Mouse (Mus musculus) CD4-positive, CD25-positive, alpha-beta regulatory T cell, adult 4 months (primary cell): ENCODE results near the gene Itpk1. TPM values are rescaled to one million over a fixed set of nuclear protein-coding genes. Genes with fewer than 3 reads are reported as not detected.
A peak's percentile ranks its signal among the peaks of the same experiment; 100 is the strongest.

Experiments used
- ATAC-seq: one replicate; pipeline ENCODE4 v1.8.0; 2017
- polyA plus RNA-seq, 2 experiments: library from polyadenylated mRNA; unstranded; fragments of 100-300 nt; shearing (Covaris generic); gene quantifications; one replicate each; pipeline ENCODE4 v1.2.1; 2017

Gene Itpk1
- polyA plus RNA-seq, 2 experiments from 2014 or later, result 16.3 to 20.8 TPM

DNA sequence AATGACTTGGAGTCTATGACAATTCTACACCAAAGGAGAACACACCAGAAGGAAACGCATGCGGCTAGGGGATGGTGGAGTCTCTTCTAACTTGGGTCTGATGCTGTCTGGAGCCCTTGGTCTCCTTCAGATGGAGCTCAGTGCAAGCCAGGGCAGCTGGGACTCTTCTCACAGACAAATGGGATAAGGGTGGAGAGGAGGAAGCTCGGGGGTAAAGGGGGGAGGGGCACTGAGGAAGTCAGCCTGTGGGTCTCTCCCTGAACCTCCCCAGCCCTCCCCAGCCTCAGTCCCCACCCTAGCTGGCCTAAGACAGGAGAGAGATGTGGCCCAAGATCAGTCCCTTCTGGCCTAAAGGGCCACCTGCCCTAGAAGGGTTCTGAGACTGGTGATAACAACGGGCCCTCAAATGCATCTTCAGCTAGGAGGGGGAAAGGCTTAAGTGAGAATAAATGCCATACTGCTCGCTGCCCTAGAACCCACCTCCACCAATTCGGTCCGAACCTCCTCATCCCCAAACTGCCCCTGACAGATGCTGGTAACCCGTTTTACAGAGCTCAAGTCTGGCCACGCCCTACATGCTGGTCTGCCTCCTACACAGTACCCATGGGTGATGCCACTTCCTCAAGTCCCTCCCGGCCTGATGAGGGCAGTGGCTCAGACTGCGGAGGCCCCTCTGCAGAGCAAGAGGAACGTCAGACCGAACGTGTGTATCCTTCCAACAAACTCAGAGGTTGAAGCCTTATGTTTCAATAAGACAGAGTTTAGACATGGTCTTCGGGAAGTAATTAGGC, 14.8 kb downstream of the Itpk1 start:
- peak; percentile 96 for ATAC-seq

- ATAC-seq, result no peak
These were observed 18.4 kb downstream of the Itpk1 start for GRCm38 (mm10) chr12:102686321-102686720.

- no peak for ATAC-seq
These were observed 19.2 kb downstream of the Itpk1 start for GRCm38 (mm10) chr12:102685523-102685931.

DNA sequence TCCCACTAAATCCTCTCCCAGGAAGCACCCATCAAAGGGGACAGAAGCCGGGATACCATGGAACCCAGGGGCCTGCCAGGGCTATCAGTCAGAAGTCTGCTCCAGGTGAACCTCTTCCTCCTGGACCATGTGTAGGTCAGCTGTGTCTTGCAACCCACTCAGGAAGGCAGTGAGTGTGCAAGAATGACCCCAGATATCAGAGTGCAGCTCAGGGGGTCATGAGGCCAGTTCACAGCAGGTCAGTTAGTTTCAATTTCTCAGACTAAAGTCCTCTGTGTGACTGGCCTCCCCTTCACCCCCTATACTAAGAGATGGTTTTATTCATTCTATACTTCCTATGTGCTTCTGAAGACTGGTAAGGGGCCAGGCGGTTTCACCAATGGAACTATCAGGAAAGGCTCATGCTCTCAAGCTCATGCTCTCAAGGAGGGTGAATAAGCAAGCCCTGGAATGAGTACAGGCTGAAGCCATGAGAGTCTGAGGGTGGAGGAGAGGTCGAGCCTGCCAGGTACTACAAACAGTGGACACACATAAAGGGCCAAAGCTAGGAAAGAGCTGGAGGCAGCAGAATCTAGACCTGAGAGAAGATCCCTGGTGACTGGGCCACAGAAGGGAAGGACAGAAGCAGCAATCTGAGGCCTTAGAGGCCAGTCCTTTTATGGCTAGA, 19.9 kb downstream of the Itpk1 start:
- ATAC-seq, result no peak

- no peak for ATAC-seq
These were observed 20.8 kb downstream of the Itpk1 start for GRCm38 (mm10) chr12:102683979-102684378.

DNA sequence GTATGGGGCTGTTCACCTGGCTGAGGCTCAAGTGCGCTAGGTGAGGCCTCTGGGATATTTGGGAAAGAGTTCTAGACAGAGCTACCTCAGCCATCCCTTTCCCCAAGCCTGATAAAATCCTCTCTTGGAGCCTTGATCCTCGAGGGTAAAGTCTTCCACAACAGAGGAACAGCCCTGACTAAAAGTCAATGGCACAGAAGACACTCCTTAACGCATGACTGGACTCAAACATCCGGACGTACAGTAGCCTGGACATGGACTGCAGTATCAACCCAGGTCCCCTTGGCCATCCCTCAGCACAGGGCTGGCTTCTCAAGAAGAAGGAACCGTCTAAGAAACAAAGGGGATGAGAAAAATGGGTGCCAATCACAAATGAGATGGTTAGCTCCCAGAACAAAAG, 21.3 kb downstream of the Itpk1 start:
- ATAC-seq, result no peak

DNA sequence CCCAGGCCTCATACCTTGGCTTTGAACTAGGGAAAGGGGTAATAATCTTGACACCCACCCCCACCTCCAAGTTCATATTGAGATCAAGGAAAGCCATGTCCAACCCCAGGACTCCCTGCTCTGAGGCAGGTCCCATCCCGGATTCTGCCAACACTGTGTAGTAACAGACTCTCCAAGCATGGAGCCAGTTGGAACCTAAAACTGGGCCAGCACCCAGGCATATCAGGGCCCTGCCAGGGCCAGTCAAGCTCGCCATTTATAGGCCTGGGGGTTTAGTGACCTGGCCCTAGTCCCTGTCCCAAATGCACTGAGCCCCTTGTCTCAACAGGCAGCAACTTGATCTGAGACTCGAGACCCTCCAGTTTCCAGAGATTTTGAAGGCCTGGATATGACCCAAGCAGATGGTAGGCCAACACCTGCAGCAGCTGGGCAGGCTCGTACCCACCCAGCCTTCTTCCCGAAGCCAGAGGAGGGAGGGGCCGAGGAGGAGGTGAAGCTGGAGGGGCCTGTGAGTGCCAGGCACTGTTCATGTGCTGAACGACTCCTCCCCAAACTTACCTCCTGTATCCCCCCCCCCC, 21.9 kb downstream of the Itpk1 start:
- ATAC-seq, result no peak

GRCm38 (mm10) chr12:102682085-102682484, 22.6 kb downstream of the Itpk1 start:
- no peak for ATAC-seq

DNA sequence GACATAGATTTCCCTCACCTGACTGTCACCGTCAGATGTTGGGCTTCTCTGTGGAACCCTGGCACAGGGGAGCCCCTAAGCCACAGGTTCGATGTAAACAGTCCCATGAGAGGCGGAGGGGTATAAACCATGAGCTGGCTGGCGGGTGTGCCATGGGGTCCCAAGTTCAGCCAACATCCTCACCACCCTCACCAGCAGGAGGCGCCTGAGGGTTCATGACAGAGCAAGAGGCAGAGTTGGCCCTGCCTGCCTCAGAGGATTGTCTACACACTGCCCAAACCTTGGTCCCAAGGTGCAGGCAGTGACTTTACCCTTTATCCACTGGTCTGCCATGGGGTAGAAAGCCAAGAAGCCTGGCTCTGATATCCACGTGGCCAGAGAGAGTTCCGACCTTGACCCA, 23.1 kb downstream of the Itpk1 start:
- no peak for ATAC-seq

DNA sequence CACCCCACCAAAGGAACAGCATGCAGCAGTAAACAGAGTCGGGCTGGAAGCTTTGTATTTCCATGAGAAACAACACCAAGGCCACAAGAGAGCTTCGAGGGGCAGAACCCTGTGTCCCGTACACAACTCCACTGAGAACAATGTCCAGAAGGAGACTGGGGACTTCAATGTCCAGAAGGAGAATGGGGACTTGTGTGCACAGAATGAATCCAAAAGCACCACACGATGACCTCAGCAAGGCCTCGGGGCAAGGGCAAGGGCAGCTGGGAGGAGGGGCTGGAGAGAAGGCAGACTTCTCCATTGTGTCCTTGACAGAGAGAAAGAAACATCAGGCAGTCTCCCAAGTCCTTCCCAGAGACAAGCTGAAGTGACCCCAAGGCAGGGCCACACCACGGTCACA, 25.9 kb downstream of the Itpk1 start:
- ATAC-seq, result no peak

DNA sequence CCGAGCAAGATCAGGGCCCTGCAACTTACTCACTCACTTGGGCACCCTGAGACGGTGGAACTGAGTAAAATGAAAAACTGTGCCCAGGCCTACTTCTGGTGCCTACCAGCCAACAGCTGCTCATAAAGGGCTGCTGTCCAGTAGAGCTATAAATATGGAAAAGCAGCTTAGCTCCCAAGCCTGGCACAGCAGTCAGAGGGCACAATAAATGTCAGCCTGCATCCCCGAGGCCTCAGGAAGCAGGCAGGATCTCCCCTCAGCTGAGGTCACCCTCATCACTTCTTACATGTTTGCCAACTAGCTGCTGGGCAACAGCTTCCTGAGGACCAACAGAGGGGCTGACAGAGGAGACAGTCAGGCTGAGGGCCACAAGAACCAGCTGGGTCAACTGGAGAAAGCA, 27.6 kb downstream of the Itpk1 start:
- ATAC-seq, result no peak

- ATAC-seq, result peak; percentile 67
These were observed 30.2 kb downstream of the Itpk1 start for GRCm38 (mm10) chr12:102674556-102674955.

- ATAC-seq, result peak; percentile 33
These were observed 30.6 kb downstream of the Itpk1 start for GRCm38 (mm10) chr12:102674123-102674522.

- peak; percentile 65 for ATAC-seq
These were observed 31.6 kb downstream of the Itpk1 start for GRCm38 (mm10) chr12:102672857-102673839.

DNA sequence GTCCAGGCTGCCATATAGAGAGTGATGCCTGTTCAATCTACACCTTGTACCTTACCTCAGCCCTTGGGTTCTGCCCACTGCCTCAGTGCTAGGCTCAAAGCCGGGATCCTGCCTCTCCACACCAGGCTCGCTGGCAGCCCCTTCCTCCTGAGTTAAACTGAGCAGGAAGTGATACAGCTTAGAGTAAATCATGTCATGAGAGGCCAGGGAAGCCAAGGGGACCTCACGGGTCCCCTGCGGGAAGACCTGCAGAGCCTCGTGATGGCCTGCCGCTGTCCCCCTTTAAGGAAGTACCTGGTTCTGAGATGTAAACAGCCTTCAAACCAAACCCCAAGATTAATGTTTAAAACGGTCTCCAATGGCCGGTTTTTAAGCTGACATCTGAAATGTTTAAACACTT, 32.6 kb downstream of the Itpk1 start:
- no peak for ATAC-seq

DNA sequence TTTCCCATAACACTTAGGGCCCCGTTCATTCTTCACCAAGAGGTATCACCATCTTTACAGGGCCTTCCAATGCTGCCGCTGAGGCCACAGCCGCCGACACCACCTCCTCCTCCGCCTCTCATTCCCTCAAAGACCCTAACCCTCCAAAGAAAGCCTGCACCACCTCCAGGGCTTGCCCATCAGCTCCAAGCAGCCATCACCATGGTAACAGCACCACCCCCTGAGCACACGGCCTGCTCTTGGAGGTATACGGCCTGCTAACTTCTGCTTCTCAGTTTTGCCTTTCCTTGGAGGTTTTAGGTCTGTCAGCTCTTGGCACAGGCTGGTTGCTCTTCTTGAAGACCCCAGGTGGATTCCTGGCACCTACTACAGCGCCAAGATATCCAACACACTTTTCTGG, 33.9 kb downstream of the Itpk1 start:
- ATAC-seq, result no peak

- no peak for ATAC-seq
These were observed 39.1 kb downstream of the Itpk1 start for GRCm38 (mm10) chr12:102665465-102666202.

DNA sequence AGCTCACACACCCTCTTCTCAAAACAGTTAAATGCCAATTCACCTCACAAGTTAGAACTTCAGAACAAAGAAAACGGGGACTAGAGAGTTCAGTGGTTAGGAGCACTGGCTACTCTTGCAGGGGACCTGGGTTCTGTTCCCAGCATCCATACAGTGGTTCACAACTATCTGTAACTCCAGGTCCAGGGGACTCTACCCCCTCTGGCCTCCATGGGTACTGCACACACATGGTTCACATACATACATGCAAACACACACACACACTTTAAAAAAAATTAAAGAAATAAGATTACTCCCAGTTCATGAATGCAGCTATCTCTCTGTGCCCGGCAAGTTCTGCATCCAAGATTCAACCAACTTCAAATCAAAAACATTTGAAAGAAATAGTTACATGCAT, 40.7 kb downstream of the Itpk1 start:
- no peak for ATAC-seq

DNA sequence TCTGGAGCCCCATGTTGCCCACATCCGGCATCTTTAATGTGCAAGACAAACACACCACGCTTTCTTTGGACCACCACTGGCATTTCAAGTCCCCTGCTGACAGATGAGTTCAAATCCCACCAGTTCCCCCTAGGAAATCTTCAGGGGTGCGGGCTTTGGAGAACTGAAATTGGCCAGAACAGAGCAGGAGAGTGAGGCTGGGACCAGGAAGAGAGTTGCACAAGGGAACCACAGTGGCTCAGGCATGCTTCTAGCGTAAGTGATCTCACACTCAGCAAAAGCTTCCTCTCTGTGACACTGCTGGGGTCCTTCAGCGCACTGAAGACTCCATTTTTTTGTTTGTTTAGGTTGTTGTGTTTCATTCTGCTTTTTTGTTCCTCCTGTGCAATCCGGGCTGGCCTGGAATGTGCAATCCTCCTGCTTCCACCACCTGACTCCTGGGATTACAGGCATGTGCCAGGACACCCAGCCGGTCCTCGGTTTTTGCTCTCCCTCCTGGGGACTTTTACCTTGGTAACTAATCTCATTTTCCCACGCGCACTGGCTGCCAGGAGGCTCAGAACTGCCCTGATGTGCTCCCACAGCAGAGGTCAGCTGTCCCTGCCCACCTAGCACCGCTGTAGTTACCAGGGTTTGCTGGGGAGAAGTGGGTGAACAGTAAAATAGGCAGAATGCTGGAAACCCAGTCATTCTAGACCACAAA, 41.2 kb downstream of the Itpk1 start:
- ATAC-seq, result no peak

GRCm38 (mm10) chr12:102661772-102662171, 43.0 kb downstream of the Itpk1 start:
- ATAC-seq, result no peak
